ENCODE assay signal across 25 mouse cellular contexts in genomic region chr6:71180596-71180995, GRCm38 (mm10). TPM values are rescaled to one million over a fixed set of nuclear protein-coding genes. Genes with fewer than 3 reads are reported as not detected.
"Had no signal": no experiment of that assay in that cellular context is flagged by ENCODE, and none has a peak within 500 bp of the region (broad histone marks: within the 10 kb centered on the region; RNA-seq: fewer than 3 reads in every experiment).

No protein-coding gene starts in this region.

- H3K4me2 ChIP-seq: heart, embryonic 11.5 days; heart, embryonic 13.5 days; heart, embryonic 15.5 days; hindbrain, embryonic 13.5 days; hindbrain, embryonic 15.5 days; limb, embryonic 12.5 days; liver, embryonic 11.5 days had no signal

- H3K9me3 ChIP-seq: heart, embryonic 13.5 days; heart, embryonic 15.5 days; hindbrain, embryonic 13.5 days; hindbrain, embryonic 15.5 days; limb, embryonic 10.5 days; limb, embryonic 12.5 days had no signal

- H3K9ac ChIP-seq: forebrain, postnatal 0 days; heart, embryonic 13.5 days; heart, embryonic 15.5 days; hindbrain, embryonic 13.5 days; hindbrain, embryonic 15.5 days; limb, embryonic 12.5 days had no signal

- H3K36me3 ChIP-seq: heart, embryonic 13.5 days; heart, embryonic 15.5 days; hindbrain, embryonic 13.5 days; hindbrain, embryonic 15.5 days; limb, embryonic 10.5 days; limb, embryonic 12.5 days had no signal

- ATAC-seq: forebrain, postnatal 0 days; hindbrain, postnatal 0 days had no signal

- H3K4me1 ChIP-seq: heart, embryonic 13.5 days; heart, embryonic 15.5 days; hindbrain, embryonic 13.5 days; hindbrain, embryonic 15.5 days; limb, embryonic 10.5 days; limb, embryonic 12.5 days had no signal

- H3K4me3 ChIP-seq: heart, adult 2 months; heart, embryonic 13.5 days; heart, embryonic 15.5 days; hindbrain, embryonic 13.5 days; hindbrain, embryonic 15.5 days; layer of hippocampus, adult 2 months; left cerebral cortex, adult 2 months; limb, embryonic 10.5 days; limb, embryonic 12.5 days had no signal

- DNase-seq: forebrain, postnatal 0 days; gastrocnemius, postnatal 14 days; gastrocnemius, postnatal 36 days; heart, adult 11 months; heart, adult 2 months; heart, postnatal 14 days; heart, postnatal 36 days; kidney, adult 18-20 months; kidney, adult 8-10 months; kidney, postnatal 10 days; kidney, postnatal 25 days; kidney, postnatal 4 days; liver had no signal

- H3K27ac ChIP-seq: heart, adult 2 months; heart, embryonic 13.5 days; heart, embryonic 15.5 days; hindbrain, embryonic 13.5 days; hindbrain, embryonic 15.5 days; hindbrain, postnatal 0 days; layer of hippocampus, adult 2 months; left cerebral cortex, adult 2 months; limb, embryonic 10.5 days; limb, embryonic 12.5 days had no signal

- H3K27me3 ChIP-seq: heart, embryonic 13.5 days; heart, embryonic 15.5 days; hindbrain, embryonic 13.5 days; hindbrain, embryonic 15.5 days; limb, embryonic 12.5 days had no signal

RNA-seq across cellular contexts. Expression of gene Fabp1, which starts 19.0 kb away (rescaled TPM):
- polyA plus RNA-seq: forebrain, postnatal 0 days; heart, adult 2 months; hindbrain, embryonic 11.5 days; hindbrain, embryonic 13.5 days; hindbrain, postnatal 0 days; limb, embryonic 10.5 days; limb, embryonic 12.5 days had no signal
